In genomic region chr8:69974806-69975205, GRCm38 (mm10) we compare ENCODE assay signal across 8 mouse cellular contexts. TPM values are rescaled to one million over a fixed set of nuclear protein-coding genes. Genes with fewer than 3 reads are reported as not detected.
DNase-seq lines count a peak whose midpoint lies in the region; ATAC-seq and TF ChIP-seq lines count a peak whose summit lies in the region.

No protein-coding gene starts in this region.

- no peak for TF ChIP-seq CTCF in hindbrain, postnatal 0 days (IDR thresholded peaks at IDR 0.05; ENCODE audit: low read depth)

- peak overlapping the region; percentile 58 for H3K9ac ChIP-seq in kidney, embryonic 14.5 days (ENCODE audit: low read depth, low read length)
- H3K9ac ChIP-seq in hindbrain, postnatal 0 days (replicated peaks; ENCODE audit: low read length), result peak overlapping the region; percentile 80
- H3K9ac ChIP-seq in midbrain, embryonic 15.5 days, result peak overlapping the region; percentile 66

- H3K36me3 ChIP-seq in kidney, embryonic 14.5 days (ENCODE audit: control insufficient read depth, insufficient read depth, low read length), result no peaks in the 10 kb centered on the region
- H3K36me3 ChIP-seq in embryonic facial prominence, embryonic 10.5 days (replicated peaks), result no peaks in the 10 kb centered on the region
- H3K36me3 ChIP-seq in hindbrain, postnatal 0 days (ENCODE audit: insufficient read depth, low read length), result no peaks in the 10 kb centered on the region
- H3K36me3 ChIP-seq in midbrain, embryonic 15.5 days (replicated peaks), result no peaks in the 10 kb centered on the region

- peak overlapping the region; percentile 99 for H3K4me3 ChIP-seq in kidney, embryonic 14.5 days (ENCODE audit: low read length)
- H3K4me3 ChIP-seq in embryonic facial prominence, embryonic 10.5 days, result peak overlapping the region; percentile 98
- peak overlapping the region; percentile 96 for H3K4me3 ChIP-seq in hindbrain, postnatal 0 days (ENCODE audit: low read length)
- H3K4me3 ChIP-seq in midbrain, embryonic 15.5 days, result peak overlapping the region; percentile 81

- peak overlapping the region; percentile 65 for H3K27ac ChIP-seq in kidney, embryonic 14.5 days (ENCODE audit: low read depth, low read length)
- H3K27ac ChIP-seq in embryonic facial prominence, embryonic 10.5 days (replicated peaks), result peak overlapping the region; percentile 96
- 0 out of 2 replicates have a peak overlapping the region, but pooled peaks have one; percentile 71 for H3K27ac ChIP-seq in hindbrain, postnatal 0 days
- H3K27ac ChIP-seq in midbrain, embryonic 15.5 days, result peak overlapping the region; percentile 73

- 28% methylated on average over 5 of the region's 5 CpGs for WGBS in kidney, embryonic 14.5 days
- WGBS in embryonic facial prominence, embryonic 10.5 days, result 37% methylated on average over 5 of the region's 5 CpGs
- 45% methylated on average over 5 of the region's 5 CpGs for WGBS in hindbrain, postnatal 0 days
- 34% methylated on average over 5 of the region's 5 CpGs for WGBS in midbrain, embryonic 15.5 days

- H3K4me2 ChIP-seq in kidney, embryonic 14.5 days (replicated peaks; ENCODE audit: low read depth, low read length), result peak overlapping the region; percentile 84
- peak overlapping the region; percentile 76 for H3K4me2 ChIP-seq in hindbrain, postnatal 0 days (ENCODE audit: low read depth, low read length)
- peak overlapping the region; percentile 87 for H3K4me2 ChIP-seq in midbrain, embryonic 15.5 days

- intact Hi-C loops in left cerebral cortex, postnatal 10 days (cut with DNase I), result no loop called here

- no peak for ATAC-seq in kidney, embryonic 14.5 days (ENCODE audit: low FRiP score, low TSS enrichment)
- no peak for ATAC-seq in hindbrain, postnatal 0 days
- ATAC-seq in midbrain, embryonic 15.5 days (replicated peaks), result no peak

- no peak for DNase-seq in kidney, postnatal 4 days
- no peak for DNase-seq in embryonic facial prominence, embryonic 10.5 days (ENCODE audit: low spot score)
- no peak for DNase-seq in hindbrain, postnatal 0 days (ENCODE audit: low spot score)
- no peak for DNase-seq in frontal cortex, postnatal 25 days (ENCODE audit: low spot score in 2 of 2)
- no peak for DNase-seq in left cerebral cortex, postnatal 10 days (ENCODE audit: extremely low spot score in 1 of 2, low spot score in 2 of 2)
- no peak for DNase-seq in lung, postnatal 36 days

- H3K27me3 ChIP-seq in kidney, embryonic 14.5 days (ENCODE audit: control insufficient read depth, insufficient read depth, low read length), result no peaks in the 10 kb centered on the region
- H3K27me3 ChIP-seq in embryonic facial prominence, embryonic 10.5 days (replicated peaks; ENCODE audit: low read depth, poor library complexity, severe bottlenecking), result 0 out of 2 replicates have a peak, but pooled peaks cover 3% of the 10 kb centered on the region
- no peaks in the 10 kb centered on the region for H3K27me3 ChIP-seq in hindbrain, postnatal 0 days (ENCODE audit: insufficient read depth, low read length)
- no peaks in the 10 kb centered on the region for H3K27me3 ChIP-seq in midbrain, embryonic 15.5 days (replicated peaks)

- H3K4me1 ChIP-seq in kidney, embryonic 14.5 days (ENCODE audit: control insufficient read depth, insufficient read depth, low read length), result peaks cover 32% of the 10 kb centered on the region
- H3K4me1 ChIP-seq in embryonic facial prominence, embryonic 10.5 days, result peaks cover 53% of the 10 kb centered on the region
- H3K4me1 ChIP-seq in hindbrain, postnatal 0 days (ENCODE audit: insufficient read depth, low read length), result peaks cover 8% of the 10 kb centered on the region; the same call in 1 of the 2 replicates
- peaks cover 36% of the 10 kb centered on the region for H3K4me1 ChIP-seq in midbrain, embryonic 15.5 days

- H3K9me3 ChIP-seq in kidney, embryonic 14.5 days (ENCODE audit: control insufficient read depth, low read length), result no peaks in the 10 kb centered on the region
- H3K9me3 ChIP-seq in embryonic facial prominence, embryonic 10.5 days, result no peaks in the 10 kb centered on the region
- no peaks in the 10 kb centered on the region for H3K9me3 ChIP-seq in hindbrain, postnatal 0 days (ENCODE audit: low read length)
- H3K9me3 ChIP-seq in midbrain, embryonic 15.5 days, result no peaks in the 10 kb centered on the region

RNA-seq across cellular contexts. Expression of gene Gatad2a, which starts 21.4 kb away (rescaled TPM):
- polyA plus RNA-seq in kidney, embryonic 14.5 days (2014; fragmentation: Nextera tagmentation; extraction: Ambion mirVana), result 42.1 and 59.0 TPM in 2 replicates
- 57.3 and 59.9 TPM in 2 replicates for polyA plus RNA-seq in embryonic facial prominence, embryonic 10.5 days (2016; fragmentation: Nextera tagmentation; extraction: Ambion mirVana)
- total RNA-seq in hindbrain, postnatal 0 days (2014; rRNA removed), result 38.4 and 41.9 TPM in 2 replicates
- polyA plus RNA-seq in hindbrain, postnatal 0 days (2015; fragmentation: Nextera tagmentation; extraction: Ambion mirVana), result 23.4 and 23.6 TPM in 2 replicates
- polyA plus RNA-seq in midbrain, embryonic 15.5 days (2015; fragmentation: Nextera tagmentation; extraction: Ambion mirVana), result 27.2 and 31.7 TPM in 2 replicates
- total RNA-seq in left cerebral cortex, postnatal 10 days (2021), result 10 to 100 TPM; 24.8 to 30.0 TPM
